Mouse (Mus musculus) activated CD4-positive, CD25-positive, alpha-beta regulatory T cell, adult 4 months (primary cell): ENCODE results near the gene Mrps36. TPM values are rescaled to one million over a fixed set of nuclear protein-coding genes. Genes with fewer than 3 reads are reported as not detected.
A peak's percentile ranks its signal among the peaks of the same experiment; 100 is the strongest.
"Not testable (repeated sequence)": the region's sequence is repeated elsewhere in the genome, so short reads cannot be mapped to it uniquely, and the experiment has no call there.

Experiments
- ATAC-seq: one replicate; pipeline ENCODE4 v1.8.0; 2017
- polyA plus RNA-seq, 2 experiments: library from polyadenylated mRNA; unstranded; fragments of 100-300 nt; shearing (Covaris generic); gene quantifications; one replicate each; pipeline ENCODE4 v1.2.1; 2017

Gene Mrps36
- 100 to 1,000 TPM; 108 to 119 TPM for polyA plus RNA-seq

DNA sequence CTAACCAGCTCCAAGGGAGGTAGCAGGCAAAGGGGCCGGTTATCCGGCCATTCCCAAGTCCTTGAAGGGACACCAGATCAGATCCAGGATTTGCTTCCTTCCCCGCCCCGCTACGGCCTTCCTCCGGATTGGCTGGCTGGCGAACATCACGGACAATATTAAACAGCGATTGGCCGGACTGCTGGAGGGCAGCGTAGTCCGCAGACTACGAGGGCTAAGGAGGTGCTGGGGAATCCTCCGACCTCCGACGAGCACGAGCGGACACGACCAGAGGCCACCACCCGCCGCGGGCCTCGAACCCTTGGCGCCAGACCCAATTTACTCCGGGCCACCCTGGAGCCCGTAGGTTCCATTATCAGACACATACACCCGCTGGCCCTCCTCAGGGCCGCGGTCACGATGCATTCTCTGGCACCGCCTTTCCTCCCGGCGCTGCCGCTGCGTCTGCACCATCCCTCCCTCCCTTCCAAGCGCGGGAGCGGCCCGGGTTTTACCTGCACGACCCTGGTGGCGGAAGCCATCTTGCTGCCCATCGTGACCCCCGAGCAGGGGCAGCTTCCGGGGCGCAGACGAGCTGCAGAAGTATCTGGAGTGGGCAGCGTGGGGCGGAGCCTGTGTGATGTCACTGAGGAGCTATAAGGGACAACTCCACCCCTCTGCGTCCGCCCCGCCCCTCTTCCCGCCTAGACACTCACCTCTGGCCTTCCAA, at the start of gene Mrps36:
TSS of gene Mrps36 (minus strand) at position 624 of the 709 bp plus-strand sequence.
- ATAC-seq: peak; percentile 93

GRCm38 (mm10) chr13:100789083-100789482, 44.6 kb upstream of the Mrps36 start:
- no peak for ATAC-seq

GRCm38 (mm10) chr13:100788057-100788456, 43.6 kb upstream of the Mrps36 start:
- ATAC-seq: not testable (repeated sequence)

- ATAC-seq: no peak
Measured at GRCm38 (mm10) chr13:100787316-100788010, 43.0 kb upstream of the Mrps36 start.

DNA sequence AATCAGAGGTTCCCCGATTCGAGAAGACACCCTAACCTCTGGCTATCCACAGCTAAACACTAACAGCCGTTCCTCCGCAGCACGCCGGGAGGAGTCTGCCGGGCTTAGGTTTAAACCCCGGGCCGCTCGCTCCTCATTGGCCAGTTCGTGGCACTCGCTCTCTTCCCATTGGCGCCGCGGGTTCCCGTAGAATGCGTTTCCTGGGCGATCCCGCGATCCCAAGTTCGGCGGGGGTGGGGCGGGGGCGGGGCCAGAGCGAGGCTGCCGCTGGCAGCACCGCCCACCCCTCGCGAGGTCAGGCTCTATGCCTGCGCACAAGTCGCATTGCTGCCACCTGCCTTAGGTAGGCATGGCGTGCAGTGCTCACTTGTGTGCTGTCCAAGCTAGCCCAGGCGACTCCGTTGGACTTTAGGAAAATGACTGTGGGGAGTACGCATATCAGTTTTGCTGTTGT, 42.0 kb upstream of the Mrps36 start, which contains the start of gene Ccnb1:
TSS of gene Ccnb1 (minus strand) at position 157 of the 454 bp plus-strand sequence.
- ATAC-seq: peak; percentile 96

DNA sequence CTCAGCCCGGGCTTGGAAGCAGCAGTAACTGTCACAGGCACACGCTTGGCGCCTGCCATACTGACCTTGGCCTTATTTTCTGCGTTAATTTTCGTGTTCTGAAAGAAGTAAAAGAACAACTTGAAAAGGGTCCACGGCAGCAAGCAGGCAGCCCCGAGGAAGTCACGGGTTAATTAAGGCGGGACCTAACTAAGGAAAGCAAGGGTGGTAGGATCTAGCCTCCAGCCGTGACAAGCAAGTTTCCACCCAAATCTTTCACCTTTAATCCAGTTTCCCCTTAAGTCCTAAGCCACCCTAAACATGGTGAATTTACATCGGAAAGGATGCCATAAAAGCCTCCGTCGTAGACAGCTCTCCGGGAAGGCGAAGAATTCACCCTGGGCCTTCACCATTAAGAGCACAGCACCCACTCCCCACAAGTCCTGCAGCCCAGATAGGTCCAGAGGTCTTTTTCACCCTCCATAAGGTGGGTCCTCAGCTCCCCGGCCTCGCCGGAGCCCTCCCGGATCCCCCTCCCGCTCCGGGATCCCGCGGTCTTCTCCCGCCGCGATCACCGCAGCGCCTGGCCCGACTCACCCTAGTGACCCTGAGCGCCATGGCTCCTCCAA, 41.5 kb upstream of the Mrps36 start:
- ATAC-seq: peak; percentile 15

- ATAC-seq: no peak
Measured at GRCm38 (mm10) chr13:100777491-100777890, 33.0 kb upstream of the Mrps36 start.

DNA sequence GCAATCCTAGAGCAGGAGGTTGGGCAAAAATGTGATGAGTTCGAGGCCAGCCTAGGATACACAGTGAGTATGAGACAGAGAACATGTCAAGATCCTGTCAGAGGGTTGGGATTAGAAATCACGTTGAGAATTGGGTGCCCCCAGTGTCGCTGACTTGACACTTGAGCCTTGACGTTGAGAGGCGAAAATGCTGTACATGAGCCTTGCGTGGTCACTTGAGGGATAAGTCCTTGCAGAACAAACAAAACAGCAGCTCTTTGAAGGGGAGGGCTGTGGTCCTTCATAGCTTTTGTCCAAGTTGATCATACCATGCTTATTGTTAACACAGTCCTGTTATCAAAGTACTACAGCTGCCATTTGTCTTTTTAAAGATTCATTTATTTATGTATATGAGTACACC, 32.3 kb upstream of the Mrps36 start:
- ATAC-seq: no peak

DNA sequence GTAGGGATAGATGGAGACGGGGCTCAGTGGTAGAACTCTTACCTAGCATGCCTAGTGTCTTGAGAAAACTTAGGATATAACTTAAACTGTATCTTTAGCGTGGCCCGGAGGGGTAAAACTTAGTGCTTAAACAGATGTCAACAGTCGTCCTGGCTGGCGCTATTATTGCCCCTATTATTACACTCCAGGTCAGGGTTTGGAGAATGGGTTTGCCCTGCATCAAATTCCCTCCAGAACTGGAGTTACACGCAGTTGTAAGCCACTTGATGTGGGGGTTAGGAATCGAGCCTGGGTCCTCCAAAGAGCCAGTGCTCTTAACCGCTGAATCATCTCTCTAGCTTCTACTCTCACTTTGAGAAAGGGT, 31.6 kb upstream of the Mrps36 start:
- no peak for ATAC-seq

DNA sequence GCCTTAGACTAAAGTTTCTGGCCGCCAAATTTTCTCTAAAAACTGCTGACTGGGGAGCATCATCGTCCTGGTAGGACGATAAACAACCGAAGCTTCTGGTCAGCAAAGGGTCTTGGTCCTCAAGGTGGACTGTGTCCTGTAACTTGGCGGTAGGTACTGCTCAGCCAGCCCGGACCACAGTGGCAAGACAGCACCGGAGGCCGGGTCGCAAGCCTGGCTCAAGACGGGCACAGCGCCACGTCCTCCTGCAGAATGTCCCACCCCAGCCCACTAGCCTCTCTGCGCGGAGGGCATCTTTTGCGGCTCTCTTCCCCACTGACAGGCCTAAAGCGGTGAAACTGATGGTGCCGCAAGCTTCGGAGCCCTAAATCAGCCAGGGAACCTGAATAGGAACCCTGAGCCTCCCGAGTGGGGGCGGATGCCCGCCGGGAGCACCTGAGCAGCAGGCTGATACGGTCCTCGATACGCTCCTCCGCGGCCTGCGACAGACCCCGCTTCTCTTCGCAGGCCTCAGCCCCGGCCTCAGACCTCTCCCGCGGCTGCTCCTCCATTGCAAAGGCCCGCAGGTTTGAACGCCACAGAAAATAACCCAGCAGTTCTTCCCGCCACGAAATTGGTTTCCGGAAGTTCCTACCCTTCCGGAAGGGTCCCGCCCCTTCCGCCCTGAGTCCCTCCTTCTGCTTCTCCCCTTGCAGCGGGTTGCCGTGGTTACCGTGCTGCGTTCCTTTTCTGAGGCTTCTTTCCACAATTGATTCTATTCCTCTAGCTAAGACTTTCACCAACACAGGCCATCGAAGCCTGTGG, 31.0 kb upstream of the Mrps36 start, which contains the start of gene Cenph:
TSS of gene Cenph (minus strand) at position 648 of the 804 bp plus-strand sequence.
- peak; percentile 100 for ATAC-seq

GRCm38 (mm10) chr13:100774704-100775103, 30.2 kb upstream of the Mrps36 start:
- ATAC-seq: no peak

DNA sequence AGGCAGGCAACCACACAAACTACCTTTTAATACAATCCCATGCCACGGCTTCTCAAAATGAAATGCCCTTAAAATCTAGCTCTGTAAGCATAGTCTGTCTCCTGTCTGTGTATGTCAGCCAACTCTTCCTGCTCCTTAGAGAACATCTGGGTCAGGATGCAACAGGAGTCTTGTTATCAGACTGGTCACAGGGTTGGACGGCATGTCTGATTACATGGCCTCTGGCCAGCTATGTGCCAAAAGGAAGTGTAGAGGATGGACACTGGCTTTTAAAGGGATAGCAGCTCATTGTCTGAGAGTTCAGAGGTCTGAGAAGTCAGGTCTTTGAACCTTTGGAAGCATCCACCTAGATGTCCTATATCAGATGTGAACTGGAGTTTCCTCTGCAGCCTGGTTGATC, 10.9 kb upstream of the Mrps36 start:
- no peak for ATAC-seq

DNA sequence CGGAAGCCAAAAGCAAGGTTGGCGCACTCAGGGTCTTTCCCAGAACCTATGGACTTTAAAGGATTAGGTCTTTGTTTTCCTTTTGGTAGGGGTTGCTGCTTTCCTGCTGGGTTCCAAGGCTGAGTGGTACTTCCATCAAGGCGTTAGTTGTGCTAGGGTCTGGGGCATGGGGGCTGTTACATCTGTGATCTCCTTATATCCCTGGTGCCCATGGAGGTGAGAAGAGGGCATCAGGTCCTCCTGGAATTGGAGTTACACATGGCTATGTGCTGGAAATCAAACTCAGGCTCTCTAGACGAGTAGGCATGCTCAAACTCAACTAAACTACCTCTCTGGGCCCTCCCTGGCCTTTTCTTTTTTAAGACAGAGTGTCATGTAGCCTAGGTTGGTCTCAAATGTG, 9.7 kb upstream of the Mrps36 start:
- no peak for ATAC-seq

DNA sequence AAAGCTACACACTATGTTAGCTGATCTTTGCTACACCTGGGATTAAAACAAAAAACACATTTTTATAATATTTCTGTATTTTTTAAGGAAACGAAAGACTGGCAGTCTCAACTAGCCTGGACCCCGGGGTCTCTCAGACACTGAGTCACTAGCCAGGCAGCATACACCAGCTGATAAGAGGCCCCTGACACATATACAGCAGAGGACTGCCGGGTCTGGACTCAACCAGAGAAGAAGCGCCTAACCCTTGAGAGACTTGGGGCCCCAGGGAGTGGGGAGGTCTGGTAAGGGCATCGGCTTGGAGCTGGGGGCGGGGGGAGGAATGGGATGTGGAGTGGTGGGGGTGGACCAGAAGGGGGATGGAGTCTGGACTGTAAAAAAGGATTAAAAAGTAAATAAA, 8.6 kb upstream of the Mrps36 start:
- no peak for ATAC-seq

- ATAC-seq: no peak
Measured at GRCm38 (mm10) chr13:100752529-100752928, 8.1 kb upstream of the Mrps36 start.

GRCm38 (mm10) chr13:100751402-100751801, 6.9 kb upstream of the Mrps36 start:
- ATAC-seq: no peak

GRCm38 (mm10) chr13:100750799-100751198, 6.3 kb upstream of the Mrps36 start:
- ATAC-seq: no peak

GRCm38 (mm10) chr13:100748638-100749037, 4.2 kb upstream of the Mrps36 start:
- ATAC-seq: no peak

DNA sequence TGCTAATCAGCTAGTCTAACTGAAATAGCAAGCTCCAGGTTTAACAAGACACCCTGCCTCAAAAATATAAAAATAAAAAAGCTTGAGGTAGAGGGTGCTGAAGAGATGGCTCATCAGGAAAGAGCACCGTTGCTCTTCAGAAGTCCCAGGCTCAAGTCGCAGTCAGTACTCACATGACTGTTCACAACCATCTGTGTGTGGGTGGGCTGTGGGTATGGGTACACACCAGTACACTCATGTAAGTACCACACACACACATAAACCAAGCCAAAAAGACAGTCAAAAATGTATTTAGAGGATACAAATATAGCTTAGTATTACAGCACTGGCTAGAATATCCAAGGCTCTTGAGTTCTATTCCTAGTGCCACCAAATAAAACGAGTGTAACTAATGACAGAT, 1.6 kb upstream of the Mrps36 start:
- ATAC-seq: no peak

- no peak for ATAC-seq
Measured at GRCm38 (mm10) chr13:100743346-100744035, 968 bp downstream of the Mrps36 start.

GRCm38 (mm10) chr13:100742831-100743230, 1.6 kb downstream of the Mrps36 start:
- ATAC-seq: no peak

- ATAC-seq: no peak
Measured at GRCm38 (mm10) chr13:100732756-100733155, 11.7 kb downstream of the Mrps36 start.
